Mouse (Mus musculus): ENCODE data around the gene Dse. TPM values are rescaled to one million over a fixed set of nuclear protein-coding genes. Genes with fewer than 3 reads are reported as not detected.

Dse gene
- total RNA-seq, 2 experiments from 2014 or later = 12.6 to 16.7 TPM

GRCm38 (mm10) chr10:34128391-34128790 lies 79.1 kb downstream of the Dse start:
- DNase-seq = peak; percentile 22

DNA sequence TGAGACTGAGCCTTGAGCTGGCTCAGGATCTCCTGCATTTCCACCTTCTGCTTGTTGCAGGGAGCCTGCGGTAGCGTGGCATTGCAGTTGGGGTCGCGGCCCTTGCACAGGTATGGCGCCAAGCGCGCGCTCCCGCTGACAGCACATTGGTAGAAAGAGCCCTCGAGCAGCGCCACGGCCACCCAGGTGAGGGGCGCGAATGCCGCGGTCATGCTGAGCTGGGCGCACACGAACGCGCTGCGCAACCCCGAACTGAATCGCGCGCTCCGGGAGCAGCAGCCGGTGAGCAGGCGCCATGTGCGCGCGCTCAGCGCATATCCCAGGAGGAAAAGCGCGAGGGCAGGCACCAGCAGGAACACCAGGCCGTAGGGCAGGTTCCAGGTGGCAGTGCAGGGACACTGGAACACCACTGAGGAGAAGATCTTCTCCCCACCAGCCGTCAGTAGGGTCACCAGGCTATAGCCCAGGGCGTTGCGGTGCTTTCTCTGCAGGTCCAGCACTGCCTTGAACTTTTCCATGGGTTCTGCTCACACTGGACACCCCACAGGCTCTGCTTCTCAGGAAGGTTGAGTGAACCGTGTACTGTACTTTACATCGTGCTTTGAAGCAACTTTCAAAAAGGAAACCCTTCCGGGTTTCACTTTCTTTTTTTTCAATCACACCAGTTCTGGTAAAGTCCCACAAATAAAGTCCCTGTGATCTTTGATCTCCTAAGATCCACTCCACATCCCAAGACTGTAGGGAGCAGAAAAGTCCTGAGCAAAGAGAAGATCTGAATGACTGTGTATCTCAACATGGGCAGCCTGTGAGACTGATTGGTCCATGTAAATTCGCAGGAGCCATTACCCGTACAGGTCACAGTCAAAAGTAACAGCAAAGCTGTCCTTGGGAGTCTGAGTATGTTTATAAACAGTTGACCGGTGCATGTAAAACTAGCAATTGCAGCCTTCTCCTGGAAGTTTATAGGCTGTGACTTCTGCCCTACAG lies 79.8 kb downstream of the Dse start, which contains the start of gene Calhm6:
Gene Calhm6, minus strand, starts transcription at position 593 of the 987 bp plus-strand sequence.
- peak; percentile 43 for DNase-seq

- DNase-seq = no peak
Observed at GRCm38 (mm10) chr10:34118421-34118820, 89.1 kb downstream of the Dse start.

- no peak for DNase-seq
Observed at GRCm38 (mm10) chr10:34117770-34118169, 89.7 kb downstream of the Dse start.

DNA sequence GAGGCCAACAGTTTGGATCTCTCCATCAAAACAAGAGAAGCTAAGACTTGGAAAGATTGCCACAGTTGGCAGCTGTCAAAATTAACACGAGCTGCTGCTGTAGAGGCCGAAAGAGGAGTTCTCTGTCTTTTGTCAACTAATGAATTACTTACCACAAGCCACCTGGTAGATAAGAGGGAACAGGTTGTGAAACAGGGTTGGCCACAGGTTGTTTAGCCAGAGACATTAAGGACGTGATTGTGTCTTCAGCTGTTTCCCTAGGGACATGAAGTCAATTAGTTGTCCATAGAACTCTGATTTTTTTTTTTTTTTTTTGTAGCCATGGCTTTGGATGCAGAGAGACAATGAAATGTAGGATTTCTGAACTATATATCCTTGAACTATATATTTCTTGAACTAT lies 90.4 kb downstream of the Dse start:
- no peak for DNase-seq

DNA sequence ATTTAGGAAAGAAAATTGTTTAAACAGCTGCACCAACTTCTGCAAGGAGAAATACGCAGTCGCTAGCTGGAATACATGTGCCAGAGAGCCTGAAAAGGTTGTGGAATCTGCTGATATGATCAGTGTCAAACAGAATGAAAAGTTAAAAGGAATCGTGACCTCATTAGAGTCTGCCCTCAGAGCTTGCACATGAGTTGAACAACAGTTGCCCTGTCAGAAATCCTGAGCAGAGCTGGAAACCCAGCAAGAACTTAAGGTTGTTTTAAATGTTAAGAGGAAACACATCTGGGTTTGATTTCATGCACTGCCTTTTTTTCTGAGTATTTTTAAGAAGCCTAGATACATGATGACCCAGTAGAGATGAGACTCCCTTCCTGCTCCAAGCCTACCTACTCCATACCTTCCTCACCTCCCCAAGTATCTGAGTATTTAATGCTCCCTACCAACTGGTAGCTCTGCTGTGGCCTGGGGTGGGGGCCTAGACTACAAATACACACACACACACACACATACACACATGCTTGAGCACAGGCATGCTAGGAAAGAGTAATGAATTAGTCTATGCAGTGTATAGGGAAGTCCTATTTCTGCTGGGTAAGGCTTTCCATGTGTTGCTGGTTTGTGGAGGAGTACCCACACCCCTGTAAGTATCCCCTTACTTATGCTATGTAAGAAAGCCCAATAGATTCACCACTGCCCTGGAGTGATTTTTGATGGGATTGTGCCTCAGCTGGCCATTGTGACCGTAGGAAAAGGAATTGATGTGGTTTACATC lies 95.4 kb downstream of the Dse start:
- no peak for DNase-seq

GRCm38 (mm10) chr10:34110863-34111465 lies 96.6 kb downstream of the Dse start:
- no peak for DNase-seq

Other genes starting within 250 kb of the Dse start
- gene Rwdd1, start 188.1 kb downstream of the Dse start, total RNA-seq (2021) = 100 to 1,000 TPM in 1 of 2 experiments, 10 to 100 TPM in 1; 92.7 to 124 TPM
- not detected for gene Trappc3l, start 170.1 kb downstream of the Dse start, total RNA-seq (2021)
- gene Calhm4, start 163.4 kb downstream of the Dse start, total RNA-seq (2021) = not detected
- 1 to 10 TPM in 1 of 2 experiments, under 1 TPM in 1; 0.88 to 1.1 TPM for gene Calhm5, start 111.2 kb downstream of the Dse start, total RNA-seq (2021)
- gene Calhm6, start 79.7 kb downstream of the Dse start, total RNA-seq (2021) = under 1 TPM in 1 of 2 experiments, not detected in 1; 0.45 TPM
- gene Tspyl1, start 74.5 kb upstream of the Dse start, total RNA-seq (2021) = 10 to 100 TPM; 42.4 to 46.2 TPM
- gene Tspyl4, start 89.7 kb upstream of the Dse start, total RNA-seq (2021) = 1 to 10 TPM; 2.3 to 2.5 TPM
- 1 to 10 TPM in 1 of 2 experiments, not detected in 1; 4.7 TPM for gene Col10a1, start 182.3 kb upstream of the Dse start, total RNA-seq (2021)
- 1 to 10 TPM; 6.2 to 8.2 TPM for gene Nt5dc1, start 210.8 kb upstream of the Dse start, total RNA-seq (2021)